Mouse (Mus musculus): Measurements from ENCODE around the gene Ddah1.

Ddah1 gene

DNA sequence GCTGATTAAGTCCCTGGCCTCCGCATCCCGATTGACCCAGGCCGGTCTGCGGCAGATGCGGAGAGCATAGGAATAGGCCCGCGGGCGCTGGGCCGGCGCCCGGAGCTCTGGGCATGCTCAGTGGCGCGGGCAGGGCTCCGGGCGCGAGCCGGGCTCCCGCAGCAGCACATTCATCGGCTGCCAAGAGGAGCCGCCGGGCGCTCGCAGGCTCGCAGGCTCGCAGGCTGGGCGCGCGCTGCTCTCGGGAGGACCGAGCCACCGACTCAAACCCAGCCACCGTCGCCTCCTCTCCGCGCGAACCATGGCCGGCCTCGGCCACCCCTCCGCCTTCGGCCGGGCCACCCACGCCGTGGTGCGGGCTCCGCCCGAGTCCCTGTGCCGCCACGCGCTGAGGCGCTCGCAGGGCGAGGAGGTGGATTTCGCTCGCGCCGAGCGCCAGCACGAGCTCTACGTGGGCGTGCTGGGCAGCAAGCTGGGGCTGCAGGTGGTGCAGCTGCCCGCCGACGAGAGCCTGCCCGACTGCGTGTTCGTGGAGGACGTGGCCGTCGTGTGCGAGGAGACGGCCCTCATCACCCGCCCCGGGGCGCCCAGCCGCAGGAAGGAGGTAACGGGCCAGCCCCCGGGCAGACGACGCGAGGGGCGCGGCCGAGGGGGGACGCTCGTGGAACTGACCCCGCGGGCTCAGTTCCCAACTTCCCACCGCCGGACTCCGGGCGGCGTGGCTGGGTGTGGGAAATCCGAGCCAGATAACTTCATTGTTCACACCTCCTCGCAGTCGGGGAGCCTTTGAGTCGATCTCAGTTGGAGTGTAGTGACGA lies at the start of gene Ddah1:
Gene Ddah1 (plus strand): TSS at position 115 of the 818 bp plus-strand sequence.
- DNase-seq (ENCODE audit: low spot score): no peak

DNA sequence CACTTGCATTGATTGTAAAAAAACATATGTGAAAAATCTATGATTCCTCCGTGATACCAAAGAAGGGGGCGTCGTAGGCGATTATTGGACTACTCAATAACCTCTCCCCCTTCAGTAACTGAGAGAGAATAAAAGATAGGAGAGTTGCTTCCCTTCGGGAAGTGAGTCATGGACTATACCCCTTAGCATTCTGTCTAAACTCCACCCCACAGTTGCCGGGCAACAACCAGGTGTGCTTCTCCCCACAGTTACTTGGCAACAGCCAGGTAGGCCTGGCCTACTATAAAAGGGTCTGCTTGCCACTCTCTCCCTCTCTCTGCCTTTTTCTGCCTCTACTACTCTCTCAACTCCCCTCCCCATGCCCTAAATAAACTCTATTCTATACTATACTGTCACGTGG lies 42.6 kb upstream of the Ddah1 start:
- DNase-seq (ENCODE audit: low spot score): no peak

DNA sequence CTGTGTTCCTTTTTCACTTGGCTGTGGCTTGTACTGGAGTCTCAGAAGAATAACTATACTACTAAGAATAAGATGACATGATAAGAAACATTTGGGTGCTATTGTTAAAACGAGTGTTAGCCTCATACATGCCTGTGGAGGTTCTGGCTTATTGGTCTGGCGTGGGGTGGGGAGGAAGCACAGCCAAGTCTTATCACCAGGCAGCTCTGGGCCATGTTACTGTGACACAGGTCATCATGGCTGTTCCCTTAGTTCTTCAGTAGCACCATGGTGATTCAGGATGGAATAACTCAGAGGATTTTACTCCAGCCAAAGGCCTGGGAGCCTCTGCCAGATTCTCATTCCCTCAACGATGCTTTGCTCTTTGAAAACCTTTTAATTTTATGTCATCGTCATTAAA lies 38.8 kb upstream of the Ddah1 start:
- no peak for DNase-seq (ENCODE audit: low spot score)

DNA sequence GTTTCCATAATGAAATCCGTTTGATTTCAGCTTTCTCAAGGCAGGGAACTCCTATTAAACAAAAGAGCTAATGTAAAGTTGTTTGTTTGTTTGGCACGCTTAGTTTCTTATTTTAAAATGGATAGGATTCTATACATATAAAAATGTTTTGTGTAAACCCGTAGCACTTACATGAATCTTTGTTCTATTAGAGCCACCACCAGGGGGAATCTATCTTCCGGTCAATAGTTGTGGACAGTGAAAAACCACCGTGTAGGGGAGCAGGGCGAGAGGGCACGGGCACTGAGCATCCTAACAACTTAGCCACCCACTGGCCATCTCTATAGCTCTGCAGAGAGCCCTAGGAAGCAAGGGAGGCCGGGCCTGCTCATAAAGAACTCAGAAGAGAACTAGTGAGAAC lies 33.4 kb upstream of the Ddah1 start:
- no peak for DNase-seq (ENCODE audit: low spot score)

DNA sequence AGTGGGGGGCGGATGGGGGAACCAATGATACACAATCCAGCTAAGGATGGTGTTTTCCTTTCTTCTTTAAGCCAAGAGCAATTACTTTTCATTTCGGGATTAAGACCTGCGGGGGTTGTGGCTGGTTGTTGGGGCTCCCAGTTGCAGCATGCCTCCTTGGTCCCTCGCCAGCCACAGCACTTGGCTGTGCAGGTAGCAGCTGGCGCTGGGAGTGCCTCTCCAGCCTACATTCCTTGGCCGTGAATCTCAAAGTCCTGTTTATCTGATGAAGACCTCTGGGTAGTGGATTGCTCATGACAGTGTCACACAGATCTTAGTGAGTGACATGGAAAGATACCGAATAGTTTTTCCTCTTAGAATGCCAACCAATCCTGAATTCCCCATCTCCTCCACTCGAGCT lies 30.1 kb upstream of the Ddah1 start:
- no peak for DNase-seq (ENCODE audit: low spot score)

DNA sequence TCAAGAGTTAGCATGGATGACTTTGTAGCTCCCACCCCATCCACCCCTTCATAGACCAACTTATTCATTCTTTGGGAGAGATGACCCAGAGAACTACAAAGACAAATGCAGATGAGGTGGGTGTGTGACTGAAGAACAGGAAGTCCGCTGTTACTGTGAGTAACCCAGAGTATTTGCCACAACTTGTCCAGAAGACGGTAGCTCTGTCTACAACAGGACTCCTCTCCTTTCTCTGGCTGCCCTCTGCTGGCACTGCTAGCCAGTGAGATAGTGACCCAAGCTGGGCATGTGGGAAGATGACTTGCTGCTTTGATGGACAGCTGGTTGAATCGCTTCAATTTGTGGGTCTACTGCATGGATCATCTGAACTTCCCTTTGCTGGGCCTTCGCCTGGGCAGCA lies 28.9 kb upstream of the Ddah1 start:
- DNase-seq (ENCODE audit: low spot score): no peak

DNA sequence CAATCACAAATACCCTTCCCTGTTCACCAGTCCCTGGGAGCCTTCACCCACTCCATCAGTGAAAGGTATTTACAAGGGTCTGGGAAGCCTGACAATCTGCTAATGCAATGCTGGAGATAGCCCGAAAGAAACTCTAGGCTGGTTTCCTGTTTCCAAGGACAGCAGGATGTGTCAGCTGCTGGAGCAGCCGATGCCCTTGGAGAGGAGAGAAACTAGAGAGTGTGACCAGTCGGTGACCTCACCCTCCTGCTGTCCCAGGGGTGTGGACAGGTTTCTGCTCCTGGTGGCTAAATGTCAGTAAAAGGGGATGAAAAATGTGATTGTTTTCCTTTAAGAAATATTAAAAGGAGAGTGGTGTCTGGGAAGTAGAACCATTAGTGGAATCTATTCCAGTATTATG lies 28.4 kb upstream of the Ddah1 start:
- no peak for DNase-seq (ENCODE audit: low spot score)

DNA sequence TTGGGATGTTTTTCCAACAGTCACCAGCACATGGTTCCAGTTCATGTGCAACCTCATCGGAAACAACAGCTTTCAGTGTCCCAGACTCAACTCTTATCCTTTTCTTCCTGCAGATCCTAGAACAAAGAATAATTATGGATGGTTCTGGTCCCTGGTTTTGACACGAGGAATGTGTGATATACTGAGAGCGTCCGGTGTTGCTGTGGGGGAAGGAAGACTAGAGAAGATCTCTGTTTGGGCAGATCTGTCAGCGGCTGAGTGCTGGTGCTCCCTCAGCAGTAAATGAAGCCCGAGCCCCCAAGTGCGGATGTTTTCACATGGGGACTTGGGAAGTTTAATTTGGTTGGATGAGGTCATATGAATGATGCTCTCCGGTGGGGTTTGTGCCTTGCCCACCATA lies 23.6 kb upstream of the Ddah1 start:
- DNase-seq (ENCODE audit: low spot score): no peak

DNA sequence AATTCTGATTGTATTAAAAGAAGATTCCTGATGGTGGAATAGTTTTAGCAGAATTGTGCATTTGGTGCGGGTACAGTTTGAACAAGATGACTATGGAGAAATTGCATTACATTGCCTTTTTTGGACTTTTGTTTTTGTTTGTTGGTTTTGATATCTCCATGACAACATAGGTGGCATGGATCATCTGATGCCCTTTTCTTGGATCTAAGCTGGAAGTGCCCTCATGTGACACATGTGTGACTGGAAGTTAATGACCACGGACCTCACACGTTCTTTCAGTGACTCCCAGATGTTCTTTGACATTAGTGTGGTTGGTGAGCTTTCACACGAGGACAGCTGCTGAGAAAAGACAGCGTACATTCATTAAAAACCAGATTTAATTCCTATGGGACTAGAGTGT lies 21.9 kb upstream of the Ddah1 start:
- DNase-seq (ENCODE audit: low spot score): no peak

DNA sequence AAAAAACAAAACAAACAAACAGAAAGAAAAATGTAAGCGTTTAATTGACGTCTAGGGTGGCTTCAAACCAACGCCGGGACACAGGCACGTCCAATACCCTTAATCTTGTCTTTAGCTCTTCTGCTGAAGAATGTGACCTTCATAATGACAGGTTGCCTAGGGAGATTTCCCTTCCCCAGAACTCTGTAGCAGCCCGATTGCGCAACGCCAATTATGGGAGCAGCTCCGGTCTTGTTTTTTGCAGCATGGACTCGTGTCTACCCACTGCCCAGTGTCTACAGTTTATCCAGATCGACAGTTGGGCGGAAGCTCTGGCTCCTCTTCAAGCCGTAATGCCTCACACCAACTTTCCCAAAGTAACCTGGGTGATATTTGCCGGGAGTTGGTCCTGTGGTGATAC lies 19.8 kb upstream of the Ddah1 start:
- no peak for DNase-seq (ENCODE audit: low spot score)

DNA sequence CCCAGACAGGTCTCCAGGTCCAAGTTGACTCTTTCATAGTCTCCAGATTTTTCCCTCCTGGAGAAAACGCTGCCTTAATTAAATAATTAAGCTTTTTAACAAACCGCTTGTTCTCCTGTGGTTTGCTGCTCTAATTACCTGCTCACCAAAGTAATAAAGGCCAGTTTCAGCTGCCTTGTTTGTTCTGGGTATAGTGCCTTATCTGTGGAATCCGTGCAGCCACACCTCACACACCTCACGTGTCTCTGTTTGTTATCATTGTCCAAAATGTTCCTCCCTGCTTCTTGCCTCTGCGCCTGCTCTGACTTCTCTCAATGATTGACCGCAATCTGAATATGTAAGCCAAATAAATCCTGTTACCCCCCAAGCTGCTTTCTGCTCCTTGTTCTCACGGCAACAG lies 18.6 kb upstream of the Ddah1 start:
- DNase-seq (ENCODE audit: low spot score): no peak

DNA sequence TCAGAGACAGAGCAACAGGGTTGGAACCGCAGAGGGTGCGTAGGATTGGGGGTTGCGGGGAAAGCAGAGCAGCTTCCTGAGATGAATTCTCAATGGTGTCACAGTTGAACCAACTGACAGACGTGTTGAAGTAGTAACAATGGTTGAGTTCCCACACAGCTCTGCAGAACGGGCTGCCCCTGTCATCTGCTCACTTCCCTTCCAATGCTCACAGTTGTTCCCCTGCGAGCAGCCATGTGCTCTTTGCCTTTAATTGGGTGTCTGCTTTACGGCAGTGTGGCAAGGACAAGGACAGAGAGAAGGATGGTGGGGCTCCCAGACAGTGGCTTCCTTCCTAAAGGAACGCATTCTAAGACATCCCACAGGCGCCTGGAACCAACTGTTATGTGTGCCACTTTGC lies 15.4 kb upstream of the Ddah1 start:
- no peak for DNase-seq (ENCODE audit: low spot score)

DNA sequence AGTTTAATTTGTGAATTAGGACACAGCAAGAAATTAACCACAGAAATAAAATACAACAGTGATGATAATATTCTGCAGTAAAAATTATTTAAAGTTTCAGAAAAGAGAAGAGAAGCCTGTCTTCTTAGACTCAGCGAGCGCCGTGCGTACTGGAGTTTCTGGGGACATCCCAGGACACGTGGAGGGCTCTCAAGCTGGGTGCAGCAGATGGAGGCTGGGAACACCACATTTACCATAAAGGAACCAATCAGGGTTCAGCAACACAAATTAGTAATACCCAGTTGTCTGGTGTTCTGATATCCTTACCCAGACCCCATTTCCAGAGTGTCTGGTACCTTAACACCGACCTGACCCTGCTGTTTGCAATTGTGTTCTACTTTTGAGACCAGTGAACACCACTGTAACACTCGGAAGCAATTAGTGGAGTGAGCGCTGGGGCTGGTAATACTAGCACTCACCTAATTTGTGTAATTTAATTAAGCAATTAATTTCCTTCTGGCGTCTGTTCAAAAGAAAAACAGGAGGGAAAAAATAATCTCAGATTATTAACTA lies 14.9 kb upstream of the Ddah1 start:
- DNase-seq (ENCODE audit: low spot score): no peak

DNA sequence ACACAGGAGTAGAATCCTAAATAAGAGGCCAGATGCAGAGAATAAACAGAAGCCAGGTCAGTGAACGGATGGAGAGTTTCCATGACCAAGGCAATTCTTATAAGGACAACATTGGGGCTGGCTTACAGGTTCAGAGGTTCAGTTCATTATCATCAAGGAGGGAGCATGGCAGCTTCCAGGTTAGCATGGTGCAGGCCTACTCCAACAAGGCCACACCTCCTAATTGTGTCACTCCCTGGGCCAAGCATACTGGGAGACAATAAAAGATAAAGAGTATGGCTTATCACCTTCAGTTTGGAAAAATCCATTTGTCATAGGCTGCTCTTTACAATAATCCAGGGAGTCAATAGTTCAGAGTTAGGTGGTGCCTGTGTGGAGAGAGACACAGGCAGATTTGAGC lies 9.8 kb upstream of the Ddah1 start:
- no peak for DNase-seq (ENCODE audit: low spot score)

DNA sequence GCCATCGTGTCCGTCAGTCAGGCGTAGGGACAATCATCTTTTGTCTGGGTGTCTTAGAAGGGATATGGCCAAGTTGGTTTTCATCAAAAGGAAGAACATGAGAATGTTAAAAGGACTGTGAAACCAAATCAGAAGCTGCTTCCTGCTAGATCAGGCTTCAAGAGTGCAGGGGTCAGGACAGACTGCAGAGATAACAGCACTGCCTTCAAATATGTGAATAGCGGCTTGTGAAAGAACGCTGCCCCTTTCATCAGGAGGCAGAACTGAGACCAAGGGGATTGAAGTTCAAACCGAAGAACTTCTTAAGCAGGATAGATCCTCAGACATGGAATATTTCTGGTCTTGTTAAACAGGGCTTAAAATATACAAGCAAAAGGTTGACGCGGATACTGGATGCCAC lies 2.0 kb upstream of the Ddah1 start:
- no peak for DNase-seq (ENCODE audit: low spot score)

DNA sequence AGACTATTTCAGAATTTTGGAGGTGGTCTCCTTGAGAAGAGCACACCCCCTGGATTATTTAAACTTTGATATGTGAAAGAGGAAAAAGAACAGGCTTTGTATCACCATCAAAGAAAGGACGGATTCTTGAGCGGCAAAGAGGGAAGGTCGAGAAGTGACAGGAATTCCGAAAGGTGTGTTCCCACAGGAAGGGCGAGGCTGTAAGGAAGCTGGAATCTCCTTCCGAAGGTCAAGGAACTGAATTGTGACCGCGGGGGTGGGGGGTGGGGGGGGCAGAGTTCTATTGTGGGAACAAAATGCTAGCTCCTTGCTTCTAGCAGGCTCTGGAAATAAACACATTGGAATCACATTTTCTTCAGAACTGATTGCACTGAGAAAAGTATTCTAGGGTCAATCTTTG lies 1.3 kb upstream of the Ddah1 start:
- DNase-seq (ENCODE audit: low spot score): no peak

DNA sequence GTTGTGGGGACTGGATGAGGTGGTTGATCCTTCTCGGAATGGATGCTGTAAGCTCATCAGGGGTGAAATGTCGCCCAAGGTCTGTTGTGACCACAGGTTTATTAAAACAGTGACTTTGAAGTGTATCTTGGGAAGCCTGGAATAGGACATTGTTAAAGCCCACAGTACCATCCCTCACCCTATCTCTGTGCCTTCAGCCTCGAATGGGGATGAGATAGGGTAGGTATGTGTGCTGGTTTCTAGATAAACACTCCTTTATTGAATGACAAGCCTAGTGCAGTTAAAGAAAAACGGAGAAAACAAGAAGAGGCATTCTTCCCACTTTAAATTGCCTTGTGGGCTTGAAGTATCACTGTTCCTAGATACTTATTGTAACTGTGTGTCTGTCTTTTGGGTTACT lies 631 bp upstream of the Ddah1 start:
- DNase-seq (ENCODE audit: low spot score): no peak

DNA sequence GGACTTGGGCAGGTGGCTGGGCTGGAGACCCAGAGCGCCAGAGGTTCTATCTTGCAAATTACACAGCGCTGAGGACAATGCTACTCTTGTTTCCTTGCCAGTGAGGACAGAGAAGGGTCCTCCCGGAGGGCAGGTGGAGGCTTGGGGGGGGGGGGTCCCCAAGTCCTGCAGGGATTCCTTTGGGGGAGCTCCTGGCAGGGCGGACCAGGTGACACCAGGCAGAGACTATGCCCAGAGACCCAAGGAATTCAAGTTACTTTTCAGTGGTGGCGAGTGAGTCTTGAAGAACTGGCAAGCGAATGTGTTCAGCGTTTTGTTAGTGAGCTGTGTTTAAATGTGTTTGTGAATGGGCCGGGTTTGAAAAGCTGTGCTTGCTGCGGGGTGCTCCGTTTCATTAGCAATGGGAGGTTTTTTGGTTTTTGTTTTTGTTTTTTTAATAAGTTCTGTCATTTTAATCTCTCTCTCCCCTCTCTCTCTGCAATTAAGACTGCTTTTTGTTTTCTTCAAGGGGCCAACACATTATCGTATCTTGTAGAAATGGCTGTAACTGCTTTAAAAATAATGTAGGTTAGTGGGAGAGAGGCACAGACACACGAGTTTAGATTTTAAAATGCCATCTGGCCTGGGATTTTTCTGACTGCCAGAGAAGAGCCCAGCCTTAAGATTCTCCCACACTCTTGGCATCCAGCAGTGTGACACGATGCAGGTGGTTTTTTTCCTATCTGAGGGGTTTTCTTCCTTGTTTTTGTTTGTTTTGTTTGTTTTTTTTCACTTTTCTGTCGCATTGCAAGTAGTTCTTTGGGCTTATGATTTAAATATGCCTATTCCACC lies 1.1 kb downstream of the Ddah1 start:
- DNase-seq (ENCODE audit: low spot score): no peak

DNA sequence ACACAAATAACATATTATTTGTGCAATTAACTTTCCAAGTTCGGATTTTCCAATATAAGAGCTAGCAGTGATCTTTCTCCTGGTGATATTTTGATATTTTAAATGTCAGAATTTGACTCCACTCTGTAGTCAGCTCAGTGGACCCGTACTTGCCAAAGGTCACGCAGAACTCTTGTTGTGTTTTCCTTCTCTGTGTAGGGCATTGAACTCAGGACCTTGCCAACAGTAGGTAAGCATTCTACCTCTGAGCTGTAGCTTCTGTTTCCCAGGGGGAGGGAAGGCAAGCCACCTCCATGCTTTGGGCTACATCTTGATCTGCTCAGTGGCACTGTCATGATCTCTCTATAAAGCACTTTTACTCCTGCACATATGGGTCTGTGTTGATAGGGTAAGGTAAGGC lies 2.1 kb downstream of the Ddah1 start:
- DNase-seq (ENCODE audit: low spot score): no peak

DNA sequence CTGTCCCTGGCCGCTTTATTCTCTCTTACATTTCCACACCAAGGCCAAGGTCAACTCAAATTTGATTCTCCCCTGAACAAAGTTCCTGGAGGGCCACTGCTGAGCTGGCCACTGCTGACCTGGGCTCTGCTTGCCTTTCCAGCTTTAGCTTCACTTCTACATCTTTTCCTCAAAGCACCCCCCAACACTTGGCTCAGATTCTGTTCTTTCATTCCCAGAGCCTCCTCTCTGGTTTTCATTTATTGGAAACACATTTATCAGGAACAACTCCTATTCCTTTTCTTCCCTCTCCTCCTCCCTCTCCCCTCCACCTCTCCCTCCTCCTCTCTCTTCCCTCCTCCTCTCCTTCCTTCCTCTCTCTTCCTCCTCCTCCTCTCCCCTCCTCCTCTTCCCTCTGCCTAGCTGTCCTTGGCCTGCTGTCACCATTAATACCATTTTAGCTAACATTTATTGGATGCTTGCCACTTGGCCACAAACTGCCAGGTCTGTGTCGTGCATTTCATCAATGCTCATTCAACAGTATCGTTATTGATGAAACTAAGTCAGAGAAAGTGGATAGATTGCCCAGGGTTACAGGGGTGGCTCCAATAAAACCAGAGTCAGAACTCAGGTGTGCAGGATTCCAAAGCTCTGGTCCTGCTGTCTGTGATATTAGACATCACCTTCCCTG lies 3.2 kb downstream of the Ddah1 start:
- DNase-seq (ENCODE audit: low spot score): no peak

DNA sequence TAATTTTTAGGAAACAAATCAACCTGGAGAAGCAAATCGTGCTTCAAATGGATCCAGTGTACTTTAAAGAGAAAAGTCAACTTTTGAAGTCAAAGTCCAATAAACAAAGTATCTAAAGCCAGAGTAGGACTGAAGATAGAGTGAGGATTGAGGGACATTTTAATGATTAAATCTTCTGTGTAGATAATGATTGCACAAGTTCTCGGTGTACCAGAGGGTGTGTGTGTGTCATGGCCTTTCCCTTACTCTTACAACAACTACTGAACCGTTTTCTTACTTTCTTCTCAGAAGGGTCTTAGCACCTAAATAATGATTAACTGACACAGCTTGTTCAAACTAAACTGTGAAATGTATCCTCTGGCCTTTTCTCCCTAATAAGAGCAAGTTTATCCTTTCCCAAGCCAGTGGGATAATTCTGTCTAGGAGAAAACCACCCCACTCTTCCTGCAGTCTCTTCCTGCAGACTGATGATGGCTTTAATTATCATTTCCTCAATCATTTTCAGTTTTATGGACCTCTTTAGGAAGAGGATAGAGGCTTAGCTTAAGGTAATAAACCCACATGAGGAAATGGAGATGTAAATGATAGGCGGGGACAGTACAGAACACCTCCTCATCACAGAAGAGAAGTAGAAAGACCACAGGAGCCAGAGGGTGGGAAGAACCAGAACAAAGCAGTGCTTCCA lies 4.6 kb downstream of the Ddah1 start:
- DNase-seq (ENCODE audit: low spot score): no peak

DNA sequence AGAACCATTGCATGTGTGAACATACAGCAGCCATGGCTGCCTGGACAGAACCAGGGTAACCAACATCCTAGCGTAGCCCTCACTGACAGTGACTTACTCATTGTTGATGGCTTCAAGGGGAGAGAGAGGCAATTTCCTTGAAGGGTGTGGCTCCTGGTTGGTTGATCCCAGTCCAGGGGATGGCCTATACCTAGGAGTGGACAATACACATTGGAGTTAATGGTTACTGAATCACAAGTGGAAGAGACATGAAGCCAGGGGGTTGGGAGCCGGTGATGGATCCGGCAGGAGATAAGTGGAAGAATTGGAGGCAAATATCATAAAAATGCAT lies 5.1 kb downstream of the Ddah1 start:
- no peak for DNase-seq (ENCODE audit: low spot score)
